Mouse (Mus musculus) liver, adult 10 weeks (tissue): ENCODE measurements around the gene Prl3a1. TPM values are rescaled to one million over a fixed set of nuclear protein-coding genes. Genes with fewer than 3 reads are reported as not detected.

Experiments
- polyA plus RNA-seq: library from polyadenylated mRNA; stranded (reverse); fragments of 350-450 nt; fragmentation: Illumina TruSeq; extraction: RNeasy Lipid Tissue Mini Kit (QIAGEN cat#74804); gene quantifications from one replicate; pipeline ENCODE4 v1.2.3, GENCODE M21; 2014; ENCODE audit warnings: low read depth, low replicate concordance

Gene Prl3a1
- not detected for polyA plus RNA-seq

DNA sequence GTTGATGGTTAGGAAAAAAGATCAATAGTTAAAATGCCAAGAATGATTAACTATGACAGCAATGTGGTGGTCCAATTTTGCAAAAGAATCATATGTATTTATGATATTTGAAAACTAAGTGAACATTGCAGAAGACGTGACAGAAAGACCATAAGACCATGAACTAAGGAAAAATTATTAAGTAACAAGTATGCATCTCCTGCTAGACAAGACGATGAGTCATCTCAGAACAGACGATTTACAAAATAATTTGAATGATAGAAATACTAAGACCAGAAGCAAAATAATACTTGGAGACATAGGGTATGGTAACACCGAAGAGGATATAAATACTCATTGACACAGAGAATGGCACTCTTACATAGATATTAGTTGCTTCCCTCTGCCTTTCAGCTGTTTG is at the start of gene Prl3a1:
Prl3a1 (plus strand) TSS at position 301 of the 400 bp plus-strand sequence.

DNA sequence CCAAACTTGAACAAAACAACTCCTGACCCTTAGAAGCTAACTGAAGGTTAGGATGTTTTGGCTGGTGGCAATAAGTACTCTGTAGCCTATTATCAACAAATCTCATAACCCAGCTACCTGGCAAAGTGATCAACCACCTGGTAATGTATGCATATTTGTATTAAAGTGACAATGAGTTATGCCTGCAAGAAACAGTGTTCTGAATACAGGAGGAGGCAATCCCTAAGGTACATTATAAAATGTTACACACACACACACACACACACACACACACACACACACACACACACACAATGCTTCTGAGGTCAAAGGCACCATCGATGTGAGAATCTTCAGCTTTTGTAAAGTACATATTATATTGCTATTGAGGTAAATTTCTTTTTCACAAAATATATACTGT is 17.7 kb upstream of the Prl3a1 start, which contains the start of gene Prl3b1:
Prl3b1 (plus strand) TSS at position 301 of the 400 bp plus-strand sequence.

DNA sequence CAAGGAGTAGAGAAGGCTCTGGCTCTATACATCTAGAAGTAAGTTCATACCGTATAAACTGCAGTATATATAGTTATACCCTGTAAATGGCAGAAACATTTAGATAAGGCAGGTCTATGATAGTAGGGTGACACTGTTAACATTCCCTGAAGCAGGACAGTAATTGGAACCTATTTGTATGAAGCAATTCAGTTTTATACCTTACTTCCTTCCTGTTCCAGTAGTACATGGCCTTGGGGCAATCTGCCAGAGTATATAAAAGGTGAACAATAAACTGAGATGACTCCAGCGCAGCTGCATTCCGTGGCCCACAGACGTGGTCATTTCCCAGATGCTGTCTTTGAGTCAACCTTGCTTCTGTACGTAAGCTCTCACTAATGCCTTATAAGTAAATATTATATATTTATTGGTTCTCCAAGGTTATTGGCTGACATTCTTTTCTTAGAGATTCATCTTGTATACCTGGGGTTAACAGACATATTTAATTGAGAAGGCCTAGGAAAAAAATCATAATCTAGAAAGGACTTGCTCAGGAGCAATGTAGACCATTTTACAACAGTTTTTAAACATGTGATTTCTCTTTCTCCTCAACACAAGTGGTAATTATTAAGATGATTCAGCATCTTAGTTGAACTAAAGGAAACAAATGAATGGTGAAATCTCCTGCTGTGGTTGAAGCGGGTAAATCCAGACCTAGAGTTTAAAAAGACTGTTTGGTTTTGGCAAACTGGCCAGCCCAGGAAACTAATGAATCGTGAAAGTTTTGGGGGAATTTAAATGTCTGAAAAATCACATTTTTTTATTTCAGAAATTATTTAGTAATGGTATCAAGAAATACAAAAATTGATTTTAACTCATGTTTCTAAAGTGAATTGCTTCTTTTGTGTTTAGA is 53.3 kb downstream of the Prl3a1 start, which contains the start of gene Prl6a1:
Prl6a1 (plus strand) TSS at position 294 of the 892 bp plus-strand sequence.

Other genes with a start within 250 kb of the Prl3a1 start
- gene Prl, start 201.9 kb upstream of the Prl3a1 start, polyA plus RNA-seq = not detected
- not detected for gene Prl3d1, start 165.2 kb upstream of the Prl3a1 start, polyA plus RNA-seq
- not detected for gene Prl3d2, start 137.7 kb upstream of the Prl3a1 start, polyA plus RNA-seq
- not detected for gene Prl3d3, start 102.6 kb upstream of the Prl3a1 start, polyA plus RNA-seq
- gene Prl3c1, start 62.8 kb upstream of the Prl3a1 start, polyA plus RNA-seq = not detected
- not detected for gene Prl3b1, start 17.6 kb upstream of the Prl3a1 start, polyA plus RNA-seq
- not detected for gene Prl6a1, start 53.2 kb downstream of the Prl3a1 start, polyA plus RNA-seq
- gene Prl8a2, start 86.2 kb downstream of the Prl3a1 start, polyA plus RNA-seq = not detected
- not detected for gene Prl2b1, start 131.4 kb downstream of the Prl3a1 start, polyA plus RNA-seq
- gene Prl8a6, start 179.3 kb downstream of the Prl3a1 start, polyA plus RNA-seq = not detected